Mouse (Mus musculus): ENCODE data around the gene Fgf12. TPM values are rescaled to one million over a fixed set of nuclear protein-coding genes. Genes with fewer than 3 reads are reported as not detected.

Gene Fgf12
- total and polyA plus RNA-seq, 2 experiments from 2014 or later = 5.2 to 44.8 TPM

DNA sequence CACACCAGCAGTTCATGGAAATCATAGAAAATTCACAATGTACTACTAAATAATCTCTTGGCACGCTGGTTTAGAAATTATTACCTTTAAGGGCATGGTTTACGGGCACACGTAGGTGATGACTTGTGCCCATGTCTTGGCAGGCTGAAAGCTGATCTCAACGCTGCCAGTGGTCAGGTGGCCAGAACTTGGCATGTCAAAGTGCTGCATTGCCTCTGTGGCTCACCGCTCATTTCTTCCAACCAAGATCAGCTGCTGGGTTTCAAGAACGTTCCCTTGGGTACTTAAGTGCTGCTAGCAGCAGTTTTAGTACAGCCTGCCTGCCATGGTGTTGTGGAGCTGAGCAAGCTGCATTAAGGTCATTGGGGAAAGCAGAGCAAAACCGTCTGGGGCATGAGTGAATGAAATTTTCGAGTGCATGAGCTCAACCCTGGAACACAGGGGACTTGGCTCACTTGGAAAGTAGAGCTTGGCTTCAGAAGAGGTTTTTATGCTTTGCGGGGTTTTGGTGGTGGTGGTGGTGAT lies 63.9 kb downstream of the Fgf12 start:
- WGBS = 70% methylated on average over 9 of the region's 9 CpGs
- Histone ChIP-seq H3K4me2 (ENCODE audit: low read depth, low read length) (no peak overlapping the region), H3K27me3 (ENCODE audit: control insufficient read depth, insufficient read depth, low read length) (no peaks in the 10 kb centered on the region), H3K4me1 (ENCODE audit: control insufficient read depth, insufficient read depth) (no peaks in the 10 kb centered on the region), H3K9me3 (replicated peaks; ENCODE audit: control insufficient read depth, low read length) (no peaks in the 10 kb centered on the region), H3K4me3 (ENCODE audit: low read depth, low read length) (no peak overlapping the region), H3K27ac (ENCODE audit: low read depth) (no peak overlapping the region), H3K9ac (replicated peaks; ENCODE audit: low read depth, low read length) (no peak overlapping the region), H3K36me3 (replicated peaks; ENCODE audit: control insufficient read depth, insufficient read depth, low read length) (no peaks in the 10 kb centered on the region)
- ATAC-seq (ENCODE audit: insufficient read depth, low read depth) (no peak), DNase-seq (ENCODE audit: low spot score) (no peak)
- no peak for TF ChIP-seq CTCF (IDR thresholded peaks at IDR 0.05; ENCODE audit: low read depth)
- TF ChIP-seq EP300 (IDR thresholded peaks at IDR 0.05; ENCODE audit: low read depth) = no peak

DNA sequence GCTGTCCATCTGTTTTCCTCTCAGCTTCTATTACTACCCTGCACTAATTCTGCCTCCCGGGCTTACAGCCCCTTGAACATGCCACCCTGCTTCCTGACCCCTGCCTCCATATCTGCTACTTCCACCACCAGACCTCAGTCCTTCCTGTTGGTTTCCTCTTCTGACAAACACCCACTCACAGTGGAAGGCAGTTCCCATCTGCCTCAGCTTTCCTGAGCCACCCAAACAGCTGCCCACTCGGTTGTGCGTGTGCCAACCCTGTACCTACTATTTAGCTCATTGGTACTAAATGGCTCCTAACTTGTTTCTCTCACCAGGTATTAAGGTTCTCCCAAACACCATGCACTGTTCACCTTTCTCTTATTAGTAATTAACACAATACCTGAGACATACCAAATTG lies 71.2 kb downstream of the Fgf12 start:
- no peaks in the 10 kb centered on the region for H3K4me1 ChIP-seq (ENCODE audit: control insufficient read depth, insufficient read depth)
- H3K9me3 ChIP-seq (replicated peaks; ENCODE audit: control insufficient read depth, low read length) = no peaks in the 10 kb centered on the region
- H3K4me3 ChIP-seq (ENCODE audit: low read depth, low read length) = no peak overlapping the region
- no peak for ATAC-seq (ENCODE audit: insufficient read depth, low read depth)
- H3K36me3 ChIP-seq (replicated peaks; ENCODE audit: control insufficient read depth, insufficient read depth, low read length) = no peaks in the 10 kb centered on the region
- no peak for DNase-seq (ENCODE audit: low spot score)
- H3K27me3 ChIP-seq (ENCODE audit: control insufficient read depth, insufficient read depth, low read length) = no peaks in the 10 kb centered on the region
- TF ChIP-seq CTCF (IDR thresholded peaks at IDR 0.05; ENCODE audit: low read depth) (no peak), EP300 (IDR thresholded peaks at IDR 0.05; ENCODE audit: low read depth) (no peak)
- no peak overlapping the region for H3K27ac ChIP-seq (ENCODE audit: low read depth)
- WGBS = 65% methylated on average over 3 of the region's 3 CpGs
- H3K9ac ChIP-seq (replicated peaks; ENCODE audit: low read depth, low read length) = no peak overlapping the region
- no peak overlapping the region for H3K4me2 ChIP-seq (ENCODE audit: low read depth, low read length)

DNA sequence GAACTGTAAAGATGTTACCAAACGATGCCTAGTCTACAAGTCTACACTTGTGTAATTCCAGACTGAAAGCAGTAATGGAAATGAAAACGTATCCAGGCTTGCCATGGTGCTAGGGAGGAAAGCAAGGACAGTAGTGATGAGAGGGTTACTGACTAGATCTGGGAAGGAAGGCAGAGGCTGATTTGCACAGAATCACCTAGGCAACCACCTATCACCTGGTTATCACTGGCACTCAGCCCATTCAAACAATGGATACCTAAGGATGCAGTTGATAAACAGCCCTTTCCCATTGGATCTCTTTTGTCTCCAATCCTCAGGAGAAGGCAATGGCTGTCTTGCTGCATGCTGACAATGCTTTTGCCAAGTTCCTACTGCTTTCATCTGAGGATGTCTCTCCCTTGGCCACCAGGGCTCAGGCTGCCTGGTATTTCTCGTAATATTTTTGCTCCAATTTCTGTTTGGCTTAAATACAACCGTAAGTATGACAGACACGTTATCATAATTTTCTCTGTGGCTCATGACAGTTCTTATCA lies 84.0 kb downstream of the Fgf12 start:
- no peak for ATAC-seq (ENCODE audit: insufficient read depth, low read depth)
- no peak for TF ChIP-seq CTCF (IDR thresholded peaks at IDR 0.05; ENCODE audit: low read depth)
- no peak for TF ChIP-seq EP300 (IDR thresholded peaks at IDR 0.05; ENCODE audit: low read depth)
- Histone ChIP-seq H3K9ac (replicated peaks; ENCODE audit: low read depth, low read length) (no peak overlapping the region), H3K27ac (ENCODE audit: low read depth) (no peak overlapping the region), H3K9me3 (replicated peaks; ENCODE audit: control insufficient read depth, low read length) (no peaks in the 10 kb centered on the region), H3K4me2 (ENCODE audit: low read depth, low read length) (no peak overlapping the region), H3K27me3 (ENCODE audit: control insufficient read depth, insufficient read depth, low read length) (no peaks in the 10 kb centered on the region), H3K4me1 (ENCODE audit: control insufficient read depth, insufficient read depth) (no peaks in the 10 kb centered on the region), H3K4me3 (ENCODE audit: low read depth, low read length) (no peak overlapping the region), H3K36me3 (replicated peaks; ENCODE audit: control insufficient read depth, insufficient read depth, low read length) (no peaks in the 10 kb centered on the region)
- WGBS = 65% methylated on average over 5 of the region's 5 CpGs
- no peak for DNase-seq (ENCODE audit: low spot score)

DNA sequence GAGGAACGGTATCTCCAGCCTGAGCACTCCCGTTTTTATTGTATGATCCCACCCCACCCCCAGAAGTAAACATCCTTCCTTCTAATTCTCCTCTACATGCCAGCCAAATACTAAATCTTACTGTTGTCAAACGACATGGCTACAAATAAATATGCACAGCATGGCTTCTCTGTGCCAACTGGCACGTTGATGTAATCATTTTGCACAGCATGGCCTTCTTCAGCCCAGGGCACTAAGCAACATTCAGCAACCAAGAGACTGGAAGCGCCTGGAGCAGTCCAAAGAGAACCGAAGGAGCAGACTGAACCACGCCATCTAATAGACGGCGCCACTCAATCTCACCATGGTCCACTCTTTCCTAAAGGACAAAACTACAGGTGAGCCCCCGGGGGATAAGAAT lies 100.2 kb downstream of the Fgf12 start:
- Histone ChIP-seq H3K4me1 (ENCODE audit: control insufficient read depth, insufficient read depth) (no peaks in the 10 kb centered on the region), H3K4me3 (ENCODE audit: low read depth, low read length) (no peak overlapping the region), H3K27me3 (ENCODE audit: control insufficient read depth, insufficient read depth, low read length) (no peaks in the 10 kb centered on the region), H3K9ac (replicated peaks; ENCODE audit: low read depth, low read length) (no peak overlapping the region), H3K36me3 (replicated peaks; ENCODE audit: control insufficient read depth, insufficient read depth, low read length) (no peaks in the 10 kb centered on the region), H3K4me2 (ENCODE audit: low read depth, low read length) (no peak overlapping the region), H3K9me3 (replicated peaks; ENCODE audit: control insufficient read depth, low read length) (no peaks in the 10 kb centered on the region), H3K27ac (ENCODE audit: low read depth) (no peak overlapping the region)
- TF ChIP-seq CTCF (IDR thresholded peaks at IDR 0.05; ENCODE audit: low read depth) (no peak), EP300 (IDR thresholded peaks at IDR 0.05; ENCODE audit: low read depth) (no peak)
- 79% methylated on average over 10 of the region's 10 CpGs for WGBS
- DNase-seq (ENCODE audit: low spot score) (no peak), ATAC-seq (ENCODE audit: insufficient read depth, low read depth) (no peak)

DNA sequence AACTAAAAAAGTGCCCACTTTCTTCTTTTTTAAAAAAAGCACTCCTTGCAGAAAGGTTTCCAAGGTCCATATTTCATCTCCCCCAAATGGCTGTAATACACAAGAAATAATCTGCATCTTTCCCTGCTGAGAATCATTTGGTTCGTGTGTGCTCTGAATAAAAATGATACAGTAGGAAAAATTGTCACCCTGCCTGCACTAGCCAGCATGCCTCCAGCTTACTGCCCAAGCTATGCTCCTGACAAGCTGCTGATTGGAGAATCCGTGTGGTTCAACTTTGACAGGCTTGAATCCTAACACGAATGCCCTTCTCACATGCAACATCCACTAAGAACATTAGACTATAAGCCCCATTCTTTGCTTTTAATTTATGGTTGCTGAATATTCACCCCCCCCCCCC lies 102.3 kb downstream of the Fgf12 start:
- WGBS = 37% methylated on average over 3 of the region's 3 CpGs
- ATAC-seq (ENCODE audit: insufficient read depth, low read depth) (no peak), DNase-seq (ENCODE audit: low spot score) (no peak)
- no peaks in the 10 kb centered on the region for H3K36me3 ChIP-seq (replicated peaks; ENCODE audit: control insufficient read depth, insufficient read depth, low read length)
- H3K27me3 ChIP-seq (ENCODE audit: control insufficient read depth, insufficient read depth, low read length) = no peaks in the 10 kb centered on the region
- no peak for TF ChIP-seq EP300 (IDR thresholded peaks at IDR 0.05; ENCODE audit: low read depth)
- no peak for TF ChIP-seq CTCF (IDR thresholded peaks at IDR 0.05; ENCODE audit: low read depth)
- no peak overlapping the region for H3K27ac ChIP-seq (ENCODE audit: low read depth)
- H3K4me1 ChIP-seq (ENCODE audit: control insufficient read depth, insufficient read depth) = no peaks in the 10 kb centered on the region
- H3K4me2 ChIP-seq (ENCODE audit: low read depth, low read length) = no peak overlapping the region
- H3K9me3 ChIP-seq (replicated peaks; ENCODE audit: control insufficient read depth, low read length) = no peaks in the 10 kb centered on the region
- H3K9ac ChIP-seq (replicated peaks; ENCODE audit: low read depth, low read length) = no peak overlapping the region
- H3K4me3 ChIP-seq (ENCODE audit: low read depth, low read length) = no peak overlapping the region

DNA sequence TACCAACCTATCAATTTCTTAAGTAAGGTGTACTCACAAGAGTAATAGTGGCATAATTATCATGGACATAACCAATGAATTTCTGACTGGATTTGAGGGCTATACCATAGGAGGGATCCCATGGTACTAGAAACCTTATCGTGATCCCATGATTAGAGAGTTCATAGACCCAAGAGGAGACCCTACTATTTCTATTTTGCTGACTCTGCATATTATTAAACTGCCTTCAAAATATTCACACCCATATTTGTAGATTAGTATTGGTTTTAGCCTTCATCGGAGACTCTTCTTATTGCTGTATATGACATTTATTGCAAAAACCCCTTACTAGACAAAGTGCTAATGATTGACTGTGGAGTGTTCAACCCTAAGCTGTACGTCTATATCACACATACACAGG lies 107.8 kb downstream of the Fgf12 start:
- ATAC-seq (ENCODE audit: insufficient read depth, low read depth) (no peak), DNase-seq (ENCODE audit: low spot score) (no peak)
- Histone ChIP-seq H3K4me1 (ENCODE audit: control insufficient read depth, insufficient read depth) (no peaks in the 10 kb centered on the region), H3K9me3 (replicated peaks; ENCODE audit: control insufficient read depth, low read length) (no peaks in the 10 kb centered on the region), H3K9ac (replicated peaks; ENCODE audit: low read depth, low read length) (no peak overlapping the region), H3K36me3 (replicated peaks; ENCODE audit: control insufficient read depth, insufficient read depth, low read length) (no peaks in the 10 kb centered on the region), H3K27me3 (ENCODE audit: control insufficient read depth, insufficient read depth, low read length) (no peaks in the 10 kb centered on the region), H3K27ac (ENCODE audit: low read depth) (no peak overlapping the region), H3K4me2 (ENCODE audit: low read depth, low read length) (no peak overlapping the region), H3K4me3 (ENCODE audit: low read depth, low read length) (no peak overlapping the region)
- TF ChIP-seq CTCF (IDR thresholded peaks at IDR 0.05; ENCODE audit: low read depth) (no peak), EP300 (IDR thresholded peaks at IDR 0.05; ENCODE audit: low read depth) (no peak)
- 72% methylated on average over 3 of the region's 3 CpGs for WGBS
